Mouse (Mus musculus): ENCODE measurements around the gene Rapgef4. TPM values are rescaled to one million over a fixed set of nuclear protein-coding genes. Genes with fewer than 3 reads are reported as not detected.
A peak's percentile ranks its signal among the peaks of the same experiment; 100 is the strongest.

Rapgef4 gene
- polyA plus RNA-seq, 1 experiment from 2014 or later, result 5.8 TPM

DNA sequence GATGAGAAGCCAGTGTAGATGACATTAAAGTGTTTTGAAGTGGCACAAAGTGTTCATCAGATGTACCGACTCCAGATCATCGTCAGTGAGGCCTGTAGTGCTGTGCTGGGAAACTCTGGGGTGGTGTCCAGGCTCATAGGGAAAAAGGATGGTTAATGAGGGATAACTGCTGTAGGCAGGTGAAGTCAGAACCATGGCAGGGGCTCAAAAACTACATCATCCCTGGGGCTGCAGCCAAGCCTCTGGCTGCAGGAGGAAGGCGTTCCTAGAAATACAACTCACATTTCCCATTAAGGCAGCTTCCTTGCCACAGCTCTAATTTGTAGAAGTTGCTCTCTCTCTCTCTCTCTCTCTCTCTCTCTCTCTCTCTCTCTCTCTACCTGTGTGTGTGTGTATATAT lies 22.6 kb upstream of the Rapgef4 start:
- no peak overlapping the region for H3K4me3 ChIP-seq (replicated peaks)
- no peaks in the 10 kb centered on the region for H3K4me1 ChIP-seq
- no peak overlapping the region for H3K4me2 ChIP-seq (replicated peaks)
- no peak overlapping the region for H3K27ac ChIP-seq (replicated peaks)
- H3K27me3 ChIP-seq, result no peaks in the 10 kb centered on the region
- no peaks in the 10 kb centered on the region for H3K36me3 ChIP-seq
- WGBS, result 64% methylated on average over 3 of the region's 3 CpGs
- H3K9me3 ChIP-seq (replicated peaks), result no peaks in the 10 kb centered on the region
- peak; percentile 60; the same call in 1 of the 2 replicates for ATAC-seq (ENCODE audit: insufficient number of reproducible peaks, low FRiP score, low TSS enrichment, low read depth)
- H3K9ac ChIP-seq, result no peak overlapping the region

DNA sequence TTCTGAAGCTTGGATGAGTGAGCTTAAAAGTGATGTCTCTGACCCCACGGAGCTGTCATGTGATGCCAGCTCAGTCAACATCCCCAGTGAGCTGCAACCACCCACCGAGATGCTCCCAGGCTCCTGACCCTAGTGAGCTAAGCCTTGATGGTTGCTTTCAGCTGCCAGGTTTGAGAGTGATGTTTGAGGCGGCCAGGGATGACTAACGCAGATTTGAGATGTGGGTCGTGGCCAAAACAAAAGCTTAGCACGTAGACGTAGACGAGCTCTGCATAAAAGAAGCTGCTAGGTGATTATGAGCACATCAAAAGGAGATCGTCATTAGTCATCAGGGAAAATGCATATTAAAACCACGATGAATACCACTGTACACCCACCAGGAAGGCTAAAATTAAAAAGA lies 16.8 kb upstream of the Rapgef4 start:
- no peak for ATAC-seq (ENCODE audit: insufficient number of reproducible peaks, low FRiP score, low TSS enrichment, low read depth)

GRCm38 (mm10) chr2:71965476-71965875 lies 15.6 kb upstream of the Rapgef4 start:
- Histone ChIP-seq H3K4me3 (replicated peaks) (no peak overlapping the region), H3K36me3 (no peaks in the 10 kb centered on the region), H3K9ac (no peak overlapping the region), H3K4me1 (no peaks in the 10 kb centered on the region), H3K27ac (replicated peaks) (no peak overlapping the region), H3K4me2 (replicated peaks) (no peak overlapping the region), H3K27me3 (no peaks in the 10 kb centered on the region), H3K9me3 (replicated peaks) (no peaks in the 10 kb centered on the region)
- no peak for ATAC-seq (ENCODE audit: insufficient number of reproducible peaks, low FRiP score, low TSS enrichment, low read depth)
- WGBS, result 91% methylated on average over 4 of the region's 4 CpGs

More for the DNA sequence above, 16.8 kb upstream of the Rapgef4 start:
- Histone ChIP-seq H3K4me2 (replicated peaks) (no peak overlapping the region), H3K36me3 (no peaks in the 10 kb centered on the region), H3K27ac (replicated peaks) (no peak overlapping the region), H3K27me3 (no peaks in the 10 kb centered on the region), H3K4me1 (no peaks in the 10 kb centered on the region), H3K4me3 (replicated peaks) (no peak overlapping the region), H3K9me3 (replicated peaks) (no peaks in the 10 kb centered on the region), H3K9ac (no peak overlapping the region)
- 36% methylated on average over 10 of the region's 10 CpGs for WGBS

DNA sequence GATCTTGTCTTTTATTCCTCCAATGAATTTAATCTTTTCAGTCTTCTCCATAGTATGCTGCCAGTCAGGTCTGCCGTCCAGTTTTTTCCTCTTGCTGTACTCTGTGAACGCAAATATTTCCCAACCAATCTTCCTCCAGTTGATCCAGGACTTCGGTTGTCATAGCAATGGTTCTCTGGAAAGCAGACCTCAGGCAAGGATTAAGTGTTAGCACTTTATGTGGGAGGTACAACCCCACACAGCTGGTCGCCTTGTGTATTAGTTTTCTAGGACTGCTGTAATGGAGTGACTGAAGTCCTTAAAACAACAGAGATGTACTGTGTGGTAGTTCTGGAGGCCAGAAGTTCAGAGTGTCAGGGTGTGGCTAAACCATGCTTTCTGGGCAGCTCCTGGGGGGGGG lies 14.3 kb upstream of the Rapgef4 start:
- ATAC-seq (ENCODE audit: insufficient number of reproducible peaks, low FRiP score, low TSS enrichment, low read depth), result no peak
- Histone ChIP-seq H3K36me3 (no peaks in the 10 kb centered on the region), H3K4me2 (replicated peaks) (no peak overlapping the region), H3K27me3 (no peaks in the 10 kb centered on the region), H3K9me3 (replicated peaks) (no peaks in the 10 kb centered on the region), H3K27ac (replicated peaks) (no peak overlapping the region), H3K4me3 (replicated peaks) (no peak overlapping the region), H3K9ac (no peak overlapping the region), H3K4me1 (no peaks in the 10 kb centered on the region)
- WGBS, result 25% methylated on average over 4 of the region's 4 CpGs

GRCm38 (mm10) chr2:71967855-71968254 lies 13.2 kb upstream of the Rapgef4 start:
- Histone ChIP-seq H3K27ac (replicated peaks) (no peak overlapping the region), H3K9ac (no peak overlapping the region), H3K4me1 (no peaks in the 10 kb centered on the region), H3K9me3 (replicated peaks) (no peaks in the 10 kb centered on the region), H3K36me3 (no peaks in the 10 kb centered on the region), H3K4me3 (replicated peaks) (no peak overlapping the region), H3K27me3 (no peaks in the 10 kb centered on the region), H3K4me2 (replicated peaks) (no peak overlapping the region)
- 70% methylated on average over 5 of the region's 5 CpGs for WGBS
- ATAC-seq (ENCODE audit: insufficient number of reproducible peaks, low FRiP score, low TSS enrichment, low read depth), result no peak

DNA sequence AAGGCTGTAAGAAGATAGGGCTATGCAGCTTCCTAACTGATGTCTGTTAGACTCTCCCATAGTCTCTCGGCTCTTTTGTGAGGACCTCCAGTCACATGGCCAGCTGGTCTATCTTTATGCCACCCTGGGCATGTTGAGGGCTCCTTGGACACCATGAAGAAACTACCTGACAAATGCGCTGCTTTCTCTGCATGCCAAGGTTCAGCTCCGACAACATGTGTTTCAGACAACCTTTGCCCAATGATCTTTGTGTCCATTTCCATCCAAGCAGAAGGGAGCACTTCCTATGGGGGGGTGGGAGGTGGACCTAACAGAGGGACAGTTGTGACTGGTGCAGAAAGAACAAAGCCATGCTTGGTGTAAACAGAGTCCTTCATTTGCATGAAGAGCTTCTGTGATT lies 7.4 kb upstream of the Rapgef4 start:
- WGBS, result 70% methylated on average over 3 of the region's 3 CpGs
- Histone ChIP-seq H3K4me3 (replicated peaks) (no peak overlapping the region), H3K9ac (no peak overlapping the region), H3K27ac (replicated peaks) (no peak overlapping the region), H3K4me2 (replicated peaks) (no peak overlapping the region), H3K36me3 (no peaks in the 10 kb centered on the region), H3K9me3 (replicated peaks) (no peaks in the 10 kb centered on the region), H3K4me1 (no peaks in the 10 kb centered on the region), H3K27me3 (no peaks in the 10 kb centered on the region)
- ATAC-seq (ENCODE audit: insufficient number of reproducible peaks, low FRiP score, low TSS enrichment, low read depth), result no peak

DNA sequence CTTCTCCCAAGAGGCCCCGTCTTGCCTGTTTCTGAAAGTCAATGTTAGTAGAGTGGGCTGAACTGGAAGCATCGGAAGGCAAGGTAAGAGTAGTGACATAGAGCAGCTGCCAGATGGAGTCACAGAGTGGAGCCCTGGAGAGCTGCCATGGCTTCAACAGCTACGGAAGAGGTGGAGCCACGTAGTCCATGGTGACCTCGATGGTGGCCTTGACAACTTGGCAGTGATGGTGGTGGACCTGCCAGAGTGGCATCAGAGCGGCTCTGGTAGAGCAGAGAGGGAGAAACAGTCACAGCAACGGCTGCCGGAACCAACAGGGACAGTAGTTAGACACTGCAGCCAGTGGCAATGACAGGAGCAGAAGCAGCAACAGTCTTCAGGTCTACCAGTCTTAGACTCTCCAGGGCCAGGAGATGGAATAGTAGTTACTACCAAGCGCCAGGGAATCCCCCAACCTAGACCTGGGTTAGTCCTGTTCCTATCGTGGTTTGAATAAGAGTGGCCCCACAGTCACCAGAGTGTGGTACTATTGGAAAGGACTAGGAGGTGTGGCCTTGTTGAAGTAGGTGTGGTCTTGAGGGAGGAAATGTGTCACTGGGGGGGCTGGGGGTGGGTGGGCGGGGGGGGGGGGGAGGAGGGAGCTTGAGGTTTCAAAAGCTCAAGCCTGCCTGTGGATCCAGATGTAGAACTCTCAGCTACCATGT lies 6.7 kb upstream of the Rapgef4 start:
- H3K4me1 ChIP-seq, result no peaks in the 10 kb centered on the region
- H3K4me2 ChIP-seq (replicated peaks), result no peak overlapping the region
- ATAC-seq (ENCODE audit: insufficient number of reproducible peaks, low FRiP score, low TSS enrichment, low read depth), result no peak
- H3K9me3 ChIP-seq (replicated peaks), result no peaks in the 10 kb centered on the region
- no peak overlapping the region for H3K27ac ChIP-seq (replicated peaks)
- 84% methylated on average over 10 of the region's 11 CpGs for WGBS
- no peak overlapping the region for H3K9ac ChIP-seq
- H3K4me3 ChIP-seq (replicated peaks), result no peak overlapping the region
- H3K36me3 ChIP-seq, result no peaks in the 10 kb centered on the region
- no peaks in the 10 kb centered on the region for H3K27me3 ChIP-seq

DNA sequence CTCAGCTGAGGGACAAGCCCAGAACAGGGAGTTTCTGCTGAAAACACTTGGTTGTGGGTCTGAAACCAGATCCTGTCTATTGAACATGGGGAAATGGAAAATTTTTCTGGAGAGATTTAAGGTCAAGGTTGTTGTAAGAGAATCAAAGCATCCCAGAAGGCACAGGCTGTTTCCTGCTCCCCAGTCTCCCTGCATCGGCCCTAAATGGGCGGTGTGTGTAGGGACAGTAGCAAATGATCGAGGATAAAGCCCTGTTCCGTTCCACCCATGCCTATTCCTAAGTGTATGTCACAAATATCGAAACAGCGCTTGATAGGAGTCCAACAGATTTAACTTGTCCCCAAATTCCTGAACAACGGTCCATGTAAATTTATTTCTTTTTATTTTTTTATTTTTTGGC lies 1.1 kb upstream of the Rapgef4 start:
- 86% methylated on average over 7 of the region's 7 CpGs for WGBS
- H3K4me3 ChIP-seq (replicated peaks), result no peak overlapping the region
- no peak for ATAC-seq (ENCODE audit: insufficient number of reproducible peaks, low FRiP score, low TSS enrichment, low read depth)
- H3K4me1 ChIP-seq, result no peaks in the 10 kb centered on the region
- peaks cover 10% of the 10 kb centered on the region for H3K27me3 ChIP-seq
- H3K27ac ChIP-seq (replicated peaks), result no peak overlapping the region
- H3K9ac ChIP-seq, result no peak overlapping the region
- no peaks in the 10 kb centered on the region for H3K9me3 ChIP-seq (replicated peaks)
- no peak overlapping the region for H3K4me2 ChIP-seq (replicated peaks)
- no peaks in the 10 kb centered on the region for H3K36me3 ChIP-seq

GRCm38 (mm10) chr2:71981343-71981851 lies 357 bp downstream of the Rapgef4 start:
- Histone ChIP-seq H3K9ac (peak overlapping the region; percentile 40), H3K27ac (replicated peaks) (no peak overlapping the region), H3K27me3 (peaks cover 10% of the 10 kb centered on the region), H3K9me3 (replicated peaks) (no peaks in the 10 kb centered on the region), H3K36me3 (no peaks in the 10 kb centered on the region), H3K4me3 (replicated peaks) (peak overlapping the region; percentile 58), H3K4me1 (no peaks in the 10 kb centered on the region), H3K4me2 (replicated peaks) (peak overlapping the region; percentile 99)
- WGBS, result 7% methylated on average over 24 of the region's 24 CpGs
- no peak for ATAC-seq (ENCODE audit: insufficient number of reproducible peaks, low FRiP score, low TSS enrichment, low read depth)

DNA sequence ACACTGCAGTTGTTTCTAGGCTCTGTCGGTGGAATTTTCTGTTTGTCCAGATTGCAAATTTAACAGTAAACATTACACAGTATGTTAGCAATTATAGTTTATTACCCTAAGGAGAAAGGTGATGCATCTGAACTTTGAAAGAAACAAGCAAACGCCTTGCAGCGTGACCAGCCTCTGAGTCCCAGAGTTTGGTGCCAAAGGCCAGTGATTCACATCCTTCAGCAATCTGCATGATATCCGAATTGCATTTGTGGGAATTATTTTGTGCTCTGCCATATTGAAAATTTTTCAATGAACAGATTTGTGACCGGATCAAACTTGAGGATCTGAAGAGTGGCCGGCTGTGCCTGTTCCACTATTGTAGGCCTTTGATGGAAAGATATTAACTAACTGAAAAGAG lies 856 bp downstream of the Rapgef4 start:
- WGBS, result 60% methylated on average over 6 of the region's 6 CpGs
- no peak for ATAC-seq (ENCODE audit: insufficient number of reproducible peaks, low FRiP score, low TSS enrichment, low read depth)
- no peak overlapping the region for H3K9ac ChIP-seq

GRCm38 (mm10) chr2:71982868-71983597 lies 2.0 kb downstream of the Rapgef4 start:
- WGBS, result 71% methylated on average over 10 of the region's 10 CpGs
- H3K27ac ChIP-seq (replicated peaks), result no peak overlapping the region
- H3K27me3 ChIP-seq, result peaks cover 10% of the 10 kb centered on the region
- H3K4me1 ChIP-seq, result no peaks in the 10 kb centered on the region
- H3K9ac ChIP-seq, result no peak overlapping the region
- no peaks in the 10 kb centered on the region for H3K36me3 ChIP-seq
- no peak overlapping the region for H3K4me3 ChIP-seq (replicated peaks)
- no peak overlapping the region for H3K4me2 ChIP-seq (replicated peaks)
- no peak for ATAC-seq (ENCODE audit: insufficient number of reproducible peaks, low FRiP score, low TSS enrichment, low read depth)
- no peaks in the 10 kb centered on the region for H3K9me3 ChIP-seq (replicated peaks)

More for the DNA sequence above, 856 bp downstream of the Rapgef4 start:
- H3K27ac ChIP-seq (replicated peaks), result no peak overlapping the region
- peaks cover 10% of the 10 kb centered on the region for H3K27me3 ChIP-seq
- H3K4me2 ChIP-seq (replicated peaks), result peak overlapping the region; percentile 99; the same call in 1 of the 2 replicates
- H3K4me1 ChIP-seq, result no peaks in the 10 kb centered on the region
- peak overlapping the region; percentile 58; the same call in 1 of the 2 replicates for H3K4me3 ChIP-seq (replicated peaks)
- H3K9me3 ChIP-seq (replicated peaks), result no peaks in the 10 kb centered on the region
- no peaks in the 10 kb centered on the region for H3K36me3 ChIP-seq
